Mouse (Mus musculus) Patski (cell line): ENCODE measurements around the gene Usp9x. TPM values are rescaled to one million over a fixed set of nuclear protein-coding genes. Genes with fewer than 3 reads are reported as not detected.

Experiments used
- ATAC-seq: fragments of 100-300 bp; one replicate; pipeline ENCODE4 v1.8.0; 2021
- CTCF ChIA-PET: fragments of 350-600 bp; sonication (Branson Sonifier 250); formaldehyde crosslinking; loops from one replicate; lab custom pipeline; 2022; ENCODE audit warnings: inconsistent platforms; lab: Charles Lee
- POLR2A ChIA-PET: fragments of 350-600 bp; sonication (Branson Sonifier 250); formaldehyde crosslinking; loops from one replicate; lab custom pipeline; 2022; ENCODE audit warnings: antibody characterized with exemption, inconsistent platforms; lab: Charles Lee
- DNase-seq: peaks from one replicate; pipeline ENCODE4 v3.0.0-alpha.2; 2011; ENCODE audit warnings: low read depth, low spot score
- H3K27me3 ChIP-seq: fragments of 371-371 bp; one replicate; pipeline ENCODE4 v1.5.1; 2021
- CTCF ChIP-seq: fragments of 100-300 bp; IDR thresholded peaks from one replicate; pipeline ENCODE4 v1.5.1; 2021
- in situ Hi-C: fragments of 300-500 bp; cut with MboI; formaldehyde crosslinking; loops from 3 replicates; pipeline ENCODE4 v1.11.1; 2018; ENCODE audit warnings: low pct_unique_long_range_greater_than_20kb, mixed read lengths
- polyA plus RNA-seq: library from polyadenylated mRNA; unstranded; gene quantifications from one replicate; pipeline ENCODE4 v1.2.3, GENCODE M21; 2021

The Usp9x gene
- 122 TPM for polyA plus RNA-seq

- DNase-seq (no peak), ATAC-seq (peak; percentile 75)
- TF ChIP-seq CTCF: no peak
- in situ Hi-C loops: loop anchor here (10.0 kb wide), 1 partner anchor 147 kb away; no protein-coding TSS in a partner anchor
- CTCF ChIA-PET: interaction anchor here (0.7 to 1.1 kb wide), 2 partner anchors 23 to 30 kb away, joined by 3 read pairs; no protein-coding TSS in a partner anchor
- POLR2A ChIA-PET: interaction anchor here (0.8 to 1.3 kb wide), 2 partner anchors 22 to 46 kb away, joined by 3 to 4 read pairs; no protein-coding TSS in a partner anchor
- no peaks in the 10 kb centered on the region for H3K27me3 ChIP-seq
Observed at GRCm38 (mm10) chrX:13071241-13071775, at the start of gene Usp9x. TSS of gene Usp9x (plus strand) at chrX:13071498.

- no peaks in the 10 kb centered on the region for H3K27me3 ChIP-seq
- ChIA-PET POLR2A (no interaction called here), CTCF (interaction anchor here (0.8 to 2.6 kb wide), 2 partner anchors 9 to 13 kb away, joined by 3 to 7 read pairs; no protein-coding TSS in a partner anchor)
- TF ChIP-seq CTCF: no peak
- DNase-seq: no peak
- ATAC-seq: no peak
- in situ Hi-C loops: no loop called here
Observed at GRCm38 (mm10) chrX:13022547-13023310, 48.6 kb upstream of the Usp9x start.

GRCm38 (mm10) chrX:13024539-13025202, 46.6 kb upstream of the Usp9x start:
- no peak for ATAC-seq
- no peak for TF ChIP-seq CTCF
- ChIA-PET CTCF (interaction anchor here (2.6 kb wide), 1 partner anchor 11 kb away, joined by 7 read pairs; no protein-coding TSS in a partner anchor), POLR2A (interaction anchor here (1.2 kb wide), 1 partner anchor 47 kb away, joined by 3 read pairs; the partner anchor contains the start of gene Usp9x)
- no peaks in the 10 kb centered on the region for H3K27me3 ChIP-seq
- in situ Hi-C loops: no loop called here
- no peak for DNase-seq

GRCm38 (mm10) chrX:13025286-13025685, 46.0 kb upstream of the Usp9x start:
- in situ Hi-C loops: no loop called here
- POLR2A ChIA-PET: interaction anchor here (1.2 to 1.6 kb wide), 2 partner anchors 40 to 46 kb away, joined by 3 to 5 read pairs; partner anchors contain the start of gene Usp9x
- H3K27me3 ChIP-seq: no peaks in the 10 kb centered on the region
- TF ChIP-seq CTCF: no peak
- DNase-seq: no peak
- CTCF ChIA-PET: interaction anchor here (2.6 kb wide), 1 partner anchor 10 kb away, joined by 7 read pairs; no protein-coding TSS in a partner anchor
- no peak for ATAC-seq

DNA sequence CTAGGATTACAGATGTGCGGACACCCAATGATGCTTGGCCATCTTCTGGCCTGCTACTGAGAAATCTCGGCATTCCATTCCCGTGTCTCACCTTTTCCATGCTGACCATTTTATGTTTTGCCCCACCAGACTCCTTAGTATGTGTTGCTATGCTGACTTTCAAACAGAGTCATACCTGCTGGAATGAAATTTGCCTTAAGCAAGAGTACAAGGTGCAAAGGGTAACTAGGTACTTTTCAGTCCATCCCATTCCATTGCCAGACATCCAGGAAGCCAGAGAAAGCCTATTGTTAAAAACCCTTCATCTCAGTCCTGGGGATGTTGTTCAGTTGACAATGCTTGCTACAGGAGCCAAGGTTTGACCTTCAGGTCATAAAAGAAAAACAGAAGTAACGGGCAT, 43.1 kb upstream of the Usp9x start:
- CTCF ChIA-PET: no interaction called here
- POLR2A ChIA-PET: no interaction called here
- no peaks in the 10 kb centered on the region for H3K27me3 ChIP-seq
- no peak for ATAC-seq
- in situ Hi-C loops: no loop called here
- no peak for TF ChIP-seq CTCF
- DNase-seq: no peak

GRCm38 (mm10) chrX:13029996-13030395, 41.3 kb upstream of the Usp9x start:
- in situ Hi-C loops: no loop called here
- DNase-seq (no peak), ATAC-seq (no peak)
- POLR2A ChIA-PET: interaction anchor here (0.7 kb wide), 1 partner anchor 382 kb away, joined by 3 read pairs; no protein-coding TSS in a partner anchor
- CTCF ChIA-PET: interaction anchor here (0.7 kb wide), 1 partner anchor 18 kb away, joined by 3 read pairs; no protein-coding TSS in a partner anchor
- H3K27me3 ChIP-seq: no peaks in the 10 kb centered on the region
- no peak for TF ChIP-seq CTCF

DNA sequence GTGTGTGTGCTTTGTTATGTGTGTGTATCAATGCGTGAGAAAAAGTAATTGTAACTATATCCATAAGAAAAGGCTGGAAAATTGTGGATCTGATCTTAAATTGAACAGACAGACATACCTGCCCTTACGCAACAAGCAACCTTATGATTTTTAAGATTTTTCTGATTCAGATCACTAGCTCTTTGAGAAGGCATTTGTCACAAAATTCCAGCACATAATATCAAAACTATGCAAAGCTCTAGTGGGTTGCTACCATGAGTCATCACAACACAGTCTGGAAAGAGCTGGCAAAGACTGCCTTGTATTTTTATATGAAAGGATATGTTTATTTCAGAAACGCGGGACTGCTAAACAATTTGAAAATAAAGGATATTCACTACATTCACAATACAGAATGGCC, 34.2 kb upstream of the Usp9x start:
- in situ Hi-C loops: no loop called here
- no peak for ATAC-seq
- ChIA-PET POLR2A (no interaction called here), CTCF (no interaction called here)
- TF ChIP-seq CTCF: no peak
- H3K27me3 ChIP-seq: no peaks in the 10 kb centered on the region
- DNase-seq: no peak

GRCm38 (mm10) chrX:13039211-13039610, 32.1 kb upstream of the Usp9x start:
- CTCF ChIA-PET: no interaction called here
- H3K27me3 ChIP-seq: no peaks in the 10 kb centered on the region
- in situ Hi-C loops: no loop called here
- DNase-seq (no peak), ATAC-seq (no peak)
- no peak for TF ChIP-seq CTCF
- POLR2A ChIA-PET: no interaction called here

GRCm38 (mm10) chrX:13040391-13040790, 30.9 kb upstream of the Usp9x start:
- ATAC-seq (no peak), DNase-seq (no peak)
- no peak for TF ChIP-seq CTCF
- ChIA-PET POLR2A (interaction anchor here (0.5 kb wide), 1 partner anchor 751 kb away, joined by 3 read pairs; no protein-coding TSS in a partner anchor), CTCF (no interaction called here)
- H3K27me3 ChIP-seq: peaks cover 3% of the 10 kb centered on the region
- in situ Hi-C loops: no loop called here

DNA sequence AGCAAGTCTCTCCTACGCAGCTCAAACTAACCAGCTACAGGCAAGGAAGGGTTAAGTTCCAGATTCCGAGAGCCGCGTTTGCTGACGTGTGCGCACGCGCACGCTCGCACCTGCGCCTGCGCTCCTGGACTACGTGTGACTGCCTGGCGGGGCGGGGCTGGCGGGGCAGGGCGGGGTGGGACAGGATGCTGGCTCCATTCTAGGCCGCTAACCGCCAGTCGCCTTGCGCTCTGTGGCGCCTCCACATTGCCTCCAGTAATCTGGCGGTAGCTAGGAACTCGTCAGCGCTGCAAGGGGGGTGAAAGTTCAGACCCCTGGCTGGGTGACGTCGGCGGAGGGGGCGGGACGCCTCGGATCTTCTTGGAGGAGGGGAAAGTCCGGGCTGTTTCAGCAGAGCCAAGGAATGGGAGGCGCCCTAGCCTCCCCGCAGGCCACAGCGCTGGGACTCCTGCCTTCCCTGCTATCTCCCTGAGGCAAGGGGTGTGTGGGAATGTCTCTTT, 29.6 kb upstream of the Usp9x start:
- in situ Hi-C loops: no loop called here
- no peak for TF ChIP-seq CTCF
- ChIA-PET POLR2A (no interaction called here), CTCF (interaction anchor here (0.9 to 1.4 kb wide), 2 partner anchors 28 to 30 kb away, joined by 3 read pairs; no protein-coding TSS in a partner anchor)
- H3K27me3 ChIP-seq: peaks cover 3% of the 10 kb centered on the region
- DNase-seq (peak; percentile 79), ATAC-seq (peak; percentile 96)
